In genomic region chr1:40028207-40028998, GRCm38 (mm10) we compare ENCODE assay signal across 23 mouse cellular contexts. TPM values are rescaled to one million over a fixed set of nuclear protein-coding genes. Genes with fewer than 3 reads are reported as not detected.
DNase-seq lines count a peak whose midpoint lies in the region; ATAC-seq and TF ChIP-seq lines count a peak whose summit lies in the region.
"Had no signal": no experiment of that assay in that cellular context is flagged by ENCODE, and none has a peak within 500 bp of the region (broad histone marks: within the 10 kb centered on the region; RNA-seq: fewer than 3 reads in every experiment).

No protein-coding gene starts in this region.

- no peaks in the 10 kb centered on the region for H3K4me1 ChIP-seq in forebrain, embryonic 15.5 days
- no peaks in the 10 kb centered on the region for H3K4me1 ChIP-seq in forebrain, embryonic 11.5 days (replicated peaks; ENCODE audit: control insufficient read depth, insufficient read depth, low read length)
- H3K4me1 ChIP-seq in intestine, embryonic 14.5 days (replicated peaks; ENCODE audit: control insufficient read depth, insufficient read depth, low read length): no peaks in the 10 kb centered on the region
- no peaks in the 10 kb centered on the region for H3K4me1 ChIP-seq in intestine, postnatal 0 days (replicated peaks; ENCODE audit: control insufficient read depth, insufficient read depth, low read length)
- H3K4me1 ChIP-seq: embryonic facial prominence, embryonic 15.5 days; limb, embryonic 13.5 days had no signal

- WGBS in forebrain, embryonic 15.5 days: 88% methylated on average over 12 of the region's 12 CpGs
- 90% methylated on average over 12 of the region's 12 CpGs for WGBS in forebrain, embryonic 11.5 days
- WGBS in intestine, embryonic 14.5 days: 86% methylated on average over 12 of the region's 12 CpGs
- 87% methylated on average over 12 of the region's 12 CpGs for WGBS in intestine, postnatal 0 days

- H3K36me3 ChIP-seq in forebrain, embryonic 15.5 days: peaks cover 53% of the 10 kb centered on the region
- peaks cover 10% of the 10 kb centered on the region; the same call in 1 of the 2 replicates for H3K36me3 ChIP-seq in forebrain, embryonic 11.5 days (ENCODE audit: control insufficient read depth, insufficient read depth, low read length)
- H3K36me3 ChIP-seq in intestine, embryonic 14.5 days (ENCODE audit: control insufficient read depth, insufficient read depth, low read length): peaks cover 46% of the 10 kb centered on the region
- peaks cover 27% of the 10 kb centered on the region for H3K36me3 ChIP-seq in intestine, postnatal 0 days (ENCODE audit: control insufficient read depth, insufficient read depth)

- no peak overlapping the region for H3K9ac ChIP-seq in forebrain, embryonic 15.5 days (replicated peaks)
- H3K9ac ChIP-seq in forebrain, embryonic 11.5 days (ENCODE audit: low read length): no peak overlapping the region
- H3K9ac ChIP-seq in intestine, embryonic 14.5 days (ENCODE audit: low read length): no peak overlapping the region
- H3K9ac ChIP-seq in intestine, postnatal 0 days (ENCODE audit: low read depth, low read length): no peak overlapping the region
- H3K9ac ChIP-seq: embryonic facial prominence, embryonic 15.5 days; heart, embryonic 13.5 days; limb, embryonic 13.5 days; liver, embryonic 14.5 days had no signal

- DNase-seq in forebrain, embryonic 11.5 days (ENCODE audit: low spot score): no peak
- peak; percentile 52 for DNase-seq in intestine, embryonic 14.5 days (ENCODE audit: low spot score)
- DNase-seq in CD4-positive helper T cell, adult 2 months (ENCODE audit: low read depth, low spot score): peak; percentile 23
- DNase-seq in T-cell, adult 2 months (ENCODE audit: low spot score): no peak
- DNase-seq in left cerebral cortex, postnatal 4 days: no peak
- DNase-seq: adrenal gland, postnatal 36 days; cerebellum, adult 11-12 months; cerebellum, postnatal 14 days; kidney, adult 18-20 months; kidney, postnatal 10 days; right cerebral cortex, postnatal 25 days; thymus, postnatal 36 days had no signal

- no peak for TF ChIP-seq CTCF in intestine, postnatal 0 days (IDR thresholded peaks at IDR 0.05; ENCODE audit: low read depth)

- no peaks in the 10 kb centered on the region for H3K9me3 ChIP-seq in forebrain, embryonic 15.5 days
- no peaks in the 10 kb centered on the region for H3K9me3 ChIP-seq in forebrain, embryonic 11.5 days (ENCODE audit: control insufficient read depth, low read length)
- no peaks in the 10 kb centered on the region for H3K9me3 ChIP-seq in intestine, embryonic 14.5 days (ENCODE audit: control insufficient read depth, low read length)
- no peaks in the 10 kb centered on the region for H3K9me3 ChIP-seq in intestine, postnatal 0 days (ENCODE audit: control insufficient read depth)
- H3K9me3 ChIP-seq: embryonic facial prominence, embryonic 15.5 days; heart, embryonic 13.5 days; limb, embryonic 13.5 days had no signal

- H3K4me3 ChIP-seq in forebrain, embryonic 15.5 days: no peak overlapping the region
- H3K4me3 ChIP-seq in forebrain, embryonic 11.5 days (ENCODE audit: low read depth, low read length): no peak overlapping the region
- H3K4me3 ChIP-seq in intestine, embryonic 14.5 days (ENCODE audit: low read depth, low read length): no peak overlapping the region
- H3K4me3 ChIP-seq in intestine, postnatal 0 days (ENCODE audit: low read depth, low read length): no peak overlapping the region
- H3K4me3 ChIP-seq: embryonic facial prominence, embryonic 15.5 days; heart, embryonic 13.5 days; limb, embryonic 13.5 days had no signal

- peak; percentile 23; the same call in 1 of the 2 replicates for ATAC-seq in forebrain, embryonic 15.5 days (replicated peaks)
- ATAC-seq in forebrain, embryonic 11.5 days (replicated peaks; ENCODE audit: low FRiP score): no peak
- no peak for ATAC-seq in intestine, embryonic 14.5 days (replicated peaks; ENCODE audit: low FRiP score, low TSS enrichment, low read depth)
- ATAC-seq in intestine, postnatal 0 days: no peak
- ATAC-seq in erythroblast, adult 5-6 weeks (replicated peaks; ENCODE audit: low FRiP score, poor library complexity, severe bottlenecking): 0 out of 2 replicates have a peak, but pooled peaks have one; percentile 51
- ATAC-seq: activated CD4-positive, CD25-positive, alpha-beta regulatory T cell, adult 4 months; Patski had no signal

- no peak overlapping the region for H3K27ac ChIP-seq in forebrain, embryonic 15.5 days (replicated peaks)
- H3K27ac ChIP-seq in forebrain, embryonic 11.5 days (ENCODE audit: low read depth, low read length): no peak overlapping the region
- no peak overlapping the region for H3K27ac ChIP-seq in intestine, embryonic 14.5 days (ENCODE audit: low read depth)
- H3K27ac ChIP-seq in intestine, postnatal 0 days (ENCODE audit: low read depth, low read length): no peak overlapping the region
- H3K27ac ChIP-seq: heart, embryonic 13.5 days; limb, embryonic 13.5 days; liver, embryonic 14.5 days; macrophage had no signal

- H3K4me2 ChIP-seq in forebrain, embryonic 15.5 days (replicated peaks): no peak overlapping the region
- no peak overlapping the region for H3K4me2 ChIP-seq in forebrain, embryonic 11.5 days (ENCODE audit: low read depth, low read length, severe bottlenecking)
- no peak overlapping the region for H3K4me2 ChIP-seq in intestine, embryonic 14.5 days (ENCODE audit: low read length)
- H3K4me2 ChIP-seq in intestine, postnatal 0 days (replicated peaks; ENCODE audit: low read depth): no peak overlapping the region
- H3K4me2 ChIP-seq: embryonic facial prominence, embryonic 15.5 days; heart, embryonic 13.5 days; limb, embryonic 13.5 days had no signal

- H3K27me3 ChIP-seq in forebrain, embryonic 15.5 days: no peaks in the 10 kb centered on the region
- H3K27me3 ChIP-seq in forebrain, embryonic 11.5 days (ENCODE audit: control insufficient read depth, insufficient read depth, low read length): no peaks in the 10 kb centered on the region
- no peaks in the 10 kb centered on the region for H3K27me3 ChIP-seq in intestine, embryonic 14.5 days (replicated peaks; ENCODE audit: control insufficient read depth, insufficient read depth, low read length)
- H3K27me3 ChIP-seq in intestine, postnatal 0 days (replicated peaks; ENCODE audit: control insufficient read depth, insufficient read depth, low read length): no peaks in the 10 kb centered on the region
- H3K27me3 ChIP-seq: embryonic facial prominence, embryonic 15.5 days; heart, embryonic 13.5 days; limb, embryonic 13.5 days; Patski had no signal

- intact Hi-C loops in left cerebral cortex, postnatal 4 days (cut with DNase I): loop anchor here (10.0 kb wide), 1 partner anchor 506 kb away; no protein-coding TSS in a partner anchor

RNA-seq across cellular contexts. Expression of gene Il1r2, which starts 45.5 kb away (rescaled TPM):
- 0.56 and 0.57 TPM in 2 replicates for polyA plus RNA-seq in forebrain, embryonic 15.5 days (2015; fragmentation: Nextera tagmentation; extraction: Ambion mirVana)
- 0.25 and 0.48 TPM in 2 replicates for polyA plus RNA-seq in forebrain, embryonic 11.5 days (2014; fragmentation: Nextera tagmentation; extraction: Ambion mirVana)
- polyA plus RNA-seq in intestine, embryonic 14.5 days (2014; fragmentation: Nextera tagmentation; extraction: Ambion mirVana): 1.1 and 1.3 TPM in 2 replicates
- polyA plus RNA-seq in intestine, postnatal 0 days (2015; fragmentation: Nextera tagmentation; extraction: Ambion mirVana): 1.6 and 2.1 TPM in 2 replicates
- 4.2 and 11.5 TPM in 2 replicates for total RNA-seq in erythroblast, adult 5-6 weeks (2015; ENCODE audit: low replicate concordance)
- 6.6 and 7.9 TPM in 2 replicates for total RNA-seq in erythroblast, adult 5-6 weeks (2017; ENCODE audit: low replicate concordance)
- under 1 TPM; 0.36 to 0.64 TPM for total RNA-seq in left cerebral cortex, postnatal 4 days (2021)
- total RNA-seq: layer of hippocampus, adult 18-20 months had no signal

Comparison
In these comparisons a context has a peak if more than half of its experiments do, and no peak if none do; other contexts are left out.
1. ATAC-seq: peak in forebrain, embryonic 15.5 days (single experiment) and erythroblast, adult 5-6 weeks (single experiment); none in forebrain, embryonic 11.5 days (single experiment), intestine, embryonic 14.5 days (single experiment) and intestine, postnatal 0 days (single experiment).
2. DNase-seq: peak in intestine, embryonic 14.5 days (single experiment) and CD4-positive helper T cell, adult 2 months (single experiment); none in forebrain, embryonic 11.5 days (single experiment), T-cell, adult 2 months (single experiment) and left cerebral cortex, postnatal 4 days (single experiment).